Mouse (Mus musculus): ENCODE measurements around the gene Amph.
"Not testable (repeated sequence)": the region's sequence is repeated elsewhere in the genome, so short reads cannot be mapped to it uniquely, and the experiment has no call there.

DNA sequence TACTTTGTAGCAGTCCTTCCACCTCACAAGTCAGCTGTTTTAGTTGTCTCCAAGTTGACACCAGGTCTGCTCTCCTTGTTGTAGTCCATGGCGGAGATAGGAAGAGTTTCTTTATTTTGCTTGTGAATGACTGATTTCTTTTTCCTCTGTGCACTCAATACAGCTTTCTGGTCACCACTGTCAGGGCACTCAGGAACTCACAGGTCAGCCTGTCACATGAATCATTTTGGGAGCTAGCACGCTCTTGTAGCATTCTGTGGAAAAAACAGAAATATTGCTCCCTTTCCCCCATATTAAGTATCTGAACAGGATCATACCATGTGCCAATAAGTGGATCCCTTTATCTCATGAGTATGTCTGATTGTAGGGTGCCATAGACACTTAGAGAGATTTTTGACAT, 14.8 kb upstream of the Amph start:
- not testable (repeated sequence) for TF ChIP-seq CTCF (IDR thresholded peaks at IDR 0.05; ENCODE audit: borderline replicate concordance, control insufficient read depth, extremely low read depth, insufficient read depth, low read length, poor library complexity); POLR2A (IDR thresholded peaks at IDR 0.05; ENCODE audit: control insufficient read depth, extremely low read depth, insufficient read depth, low read length, poor library complexity)

Measured in thymus, adult 2 months (tissue).